Mouse (Mus musculus) stomach, embryonic 16.5 days (tissue): ENCODE measurements at regions not wholly inside any gene's neighbourhood (a gene's known extent, or its start where the extent isn't known, plus 50 kb on each side); places are given as distances from the start of the nearest gene placed in this dataset.

Source experiments
- ATAC-seq: fragments of 200-750 bp; cut with Nextera tagmentation; 2 replicates; pipeline ENCODE4 v1.8.0; 2017; ENCODE audit warnings: moderate number of reproducible peaks, moderate TSS enrichment; ENCODE audit not compliant: insufficient read depth, low FRiP score
- H3K27ac ChIP-seq: fragments of 300-500 bp; sonication (generic); 2 replicates; pipeline ENCODE4 v1.5.1; 2014; ENCODE audit warnings: low read length
- H3K27me3 ChIP-seq: fragments of 300-500 bp; sonication (generic); 2 replicates; pipeline ENCODE4 v1.6.1; 2014; ENCODE audit warnings: low read length, control low read depth, mixed read lengths; ENCODE audit not compliant: control insufficient read depth, insufficient read depth
- H3K36me3 ChIP-seq: fragments of 300-500 bp; sonication (generic); 2 replicates; pipeline ENCODE4 v1.6.1; 2014; ENCODE audit warnings: low read length; ENCODE audit not compliant: control insufficient read depth, insufficient read depth
- H3K4me1 ChIP-seq: fragments of 300-500 bp; sonication (generic); 2 replicates; pipeline ENCODE4 v1.6.1; 2014; ENCODE audit warnings: low read length, control low read depth, mixed read lengths; ENCODE audit not compliant: control insufficient read depth, insufficient read depth
- H3K4me2 ChIP-seq: fragments of 300-500 bp; sonication (generic); 2 replicates; pipeline ENCODE4 v1.6.1; 2014; ENCODE audit warnings: low read depth, low read length, mixed read lengths
- H3K4me3 ChIP-seq: fragments of 300-500 bp; sonication (generic); replicated peaks from 2 replicates; pipeline ENCODE4 v1.5.1; 2014; ENCODE audit warnings: mild to moderate bottlenecking, low read length
- H3K9ac ChIP-seq: fragments of 300-500 bp; sonication (generic); 2 replicates; pipeline ENCODE4 v1.6.1; 2014; ENCODE audit warnings: low read length
- H3K9me3 ChIP-seq: fragments of 300-500 bp; sonication (generic); replicated peaks from 2 replicates; pipeline ENCODE4 v1.6.1; 2016; ENCODE audit warnings: low read length, control low read depth; ENCODE audit not compliant: control insufficient read depth
- WGBS: fragments of 180-500 bp; shearing (Covaris S2); extraction: QIAGEN DNeasy Blood & Tissue Kit; methylation state at CpG from one replicate; pipeline ENCODE4 v1.1.7; 2014; 5-methylcytosine and 5-hydroxymethylcytosine counted together

- ATAC-seq: no peak
- H3K4me2 ChIP-seq: no peak overlapping the region
Measured at GRCm38 (mm10) chr5:119337739-119338138, 332.7 kb upstream of the Tbx3 start.

GRCm38 (mm10) chr5:119338711-119339110 is 331.8 kb upstream of the Tbx3 start:
- Histone ChIP-seq H3K4me3 (no peak overlapping the region), H3K4me2 (no peak overlapping the region), H3K27me3 (no peaks in the 10 kb centered on the region), H3K27ac (no peak overlapping the region), H3K36me3 (no peaks in the 10 kb centered on the region), H3K9me3 (no peaks in the 10 kb centered on the region), H3K9ac (no peak overlapping the region), H3K4me1 (no peaks in the 10 kb centered on the region)
- ATAC-seq: no peak
- WGBS: 92% methylated on average over 6 of the region's 6 CpGs

More at GRCm38 (mm10) chr5:119337739-119338138, 332.7 kb upstream of the Tbx3 start:
- Histone ChIP-seq H3K27me3 (no peaks in the 10 kb centered on the region), H3K4me1 (no peaks in the 10 kb centered on the region), H3K9me3 (no peaks in the 10 kb centered on the region), H3K36me3 (no peaks in the 10 kb centered on the region), H3K27ac (no peak overlapping the region), H3K4me3 (no peak overlapping the region), H3K9ac (no peak overlapping the region)
- 69% methylated on average over 4 of the region's 4 CpGs for WGBS

- H3K4me1 ChIP-seq: no peaks in the 10 kb centered on the region
- no peak overlapping the region for H3K9ac ChIP-seq
- no peak overlapping the region for H3K4me2 ChIP-seq
- H3K36me3 ChIP-seq: no peaks in the 10 kb centered on the region
- H3K27me3 ChIP-seq: no peaks in the 10 kb centered on the region
- 50% methylated on average over 4 of the region's 4 CpGs for WGBS
- ATAC-seq: no peak
- H3K4me3 ChIP-seq: no peak overlapping the region
- no peak overlapping the region for H3K27ac ChIP-seq
- H3K9me3 ChIP-seq: no peaks in the 10 kb centered on the region
Measured at GRCm38 (mm10) chr5:119348303-119348702, 322.2 kb upstream of the Tbx3 start.

- Histone ChIP-seq H3K36me3 (no peaks in the 10 kb centered on the region), H3K9ac (no peak overlapping the region), H3K27ac (no peak overlapping the region), H3K4me2 (no peak overlapping the region), H3K9me3 (no peaks in the 10 kb centered on the region), H3K4me1 (no peaks in the 10 kb centered on the region), H3K27me3 (no peaks in the 10 kb centered on the region), H3K4me3 (no peak overlapping the region)
- ATAC-seq: no peak
- WGBS: 75% methylated on average over 6 of the region's 6 CpGs
Measured at GRCm38 (mm10) chr5:119349395-119349794, 321.1 kb upstream of the Tbx3 start.

GRCm38 (mm10) chr5:119350325-119350915 is 320.0 kb upstream of the Tbx3 start:
- no peak overlapping the region for H3K27ac ChIP-seq
- H3K4me3 ChIP-seq: no peak overlapping the region
- whole genome bisulfite sequencing: 43% methylated on average over 8 of the region's 8 CpGs
- H3K9me3 ChIP-seq: no peaks in the 10 kb centered on the region
- ATAC-seq: no peak
- H3K4me2 ChIP-seq: no peak overlapping the region
- H3K36me3 ChIP-seq: no peaks in the 10 kb centered on the region
- H3K27me3 ChIP-seq: no peaks in the 10 kb centered on the region
- H3K9ac ChIP-seq: no peak overlapping the region
- no peaks in the 10 kb centered on the region for H3K4me1 ChIP-seq

- no peaks in the 10 kb centered on the region for H3K36me3 ChIP-seq
- H3K27ac ChIP-seq: no peak overlapping the region
- ATAC-seq: no peak
- 90% methylated on average over 10 of the region's 10 CpGs for whole genome bisulfite sequencing
- H3K4me2 ChIP-seq: no peak overlapping the region
- H3K9ac ChIP-seq: no peak overlapping the region
- H3K4me1 ChIP-seq: no peaks in the 10 kb centered on the region
- H3K27me3 ChIP-seq: no peaks in the 10 kb centered on the region
- H3K9me3 ChIP-seq: no peaks in the 10 kb centered on the region
- H3K4me3 ChIP-seq: no peak overlapping the region
Measured at GRCm38 (mm10) chr5:119355471-119355870, 315.0 kb upstream of the Tbx3 start.

- ATAC-seq: no peak
- 39% methylated on average over 5 of the region's 5 CpGs for WGBS
- no peaks in the 10 kb centered on the region for H3K4me1 ChIP-seq
- H3K36me3 ChIP-seq: no peaks in the 10 kb centered on the region
- no peak overlapping the region for H3K4me2 ChIP-seq
- H3K9ac ChIP-seq: no peak overlapping the region
- H3K27me3 ChIP-seq: no peaks in the 10 kb centered on the region
- no peak overlapping the region for H3K4me3 ChIP-seq
- H3K9me3 ChIP-seq: no peaks in the 10 kb centered on the region
- H3K27ac ChIP-seq: no peak overlapping the region
Measured at GRCm38 (mm10) chr5:119356051-119356450, 314.4 kb upstream of the Tbx3 start.

GRCm38 (mm10) chr5:119359709-119360108 is 310.8 kb upstream of the Tbx3 start:
- no peaks in the 10 kb centered on the region for H3K36me3 ChIP-seq
- H3K9me3 ChIP-seq: no peaks in the 10 kb centered on the region
- no peak overlapping the region for H3K9ac ChIP-seq
- H3K27ac ChIP-seq: no peak overlapping the region
- H3K4me3 ChIP-seq: no peak overlapping the region
- no peak overlapping the region for H3K4me2 ChIP-seq
- ATAC-seq: peak; percentile 47; the same call in 1 of the 2 replicates
- H3K4me1 ChIP-seq: 0 out of 2 replicates have a peak, but pooled peaks cover 3% of the 10 kb centered on the region
- WGBS: 25% methylated on average over 5 of the region's 5 CpGs
- H3K27me3 ChIP-seq: no peaks in the 10 kb centered on the region

GRCm38 (mm10) chr5:119360351-119360750 is 310.1 kb upstream of the Tbx3 start:
- Histone ChIP-seq H3K4me1 (0 out of 2 replicates have a peak, but pooled peaks cover 3% of the 10 kb centered on the region), H3K36me3 (no peaks in the 10 kb centered on the region), H3K9ac (no peak overlapping the region), H3K27me3 (no peaks in the 10 kb centered on the region), H3K4me3 (no peak overlapping the region), H3K4me2 (no peak overlapping the region), H3K27ac (no peak overlapping the region), H3K9me3 (no peaks in the 10 kb centered on the region)
- no peak for ATAC-seq
- WGBS: 91% methylated on average over 2 of the region's 2 CpGs
